Mouse (Mus musculus) stomach, embryonic 16.5 days (tissue): ENCODE measurements around the gene Aldh1l1. TPM values are rescaled to one million over a fixed set of nuclear protein-coding genes. Genes with fewer than 3 reads are reported as not detected.

Experiments used
- ATAC-seq: fragments of 200-750 bp; cut with Nextera tagmentation; 2 replicates; pipeline ENCODE4 v1.8.0; 2017; ENCODE audit warnings: moderate number of reproducible peaks, moderate TSS enrichment; ENCODE audit not compliant: insufficient read depth, low FRiP score
- H3K27ac ChIP-seq: fragments of 300-500 bp; sonication (generic); 2 replicates; pipeline ENCODE4 v1.5.1; 2014; ENCODE audit warnings: low read length
- H3K27me3 ChIP-seq: fragments of 300-500 bp; sonication (generic); 2 replicates; pipeline ENCODE4 v1.6.1; 2014; ENCODE audit warnings: low read length, control low read depth, mixed read lengths; ENCODE audit not compliant: control insufficient read depth, insufficient read depth
- H3K36me3 ChIP-seq: fragments of 300-500 bp; sonication (generic); 2 replicates; pipeline ENCODE4 v1.6.1; 2014; ENCODE audit warnings: low read length; ENCODE audit not compliant: control insufficient read depth, insufficient read depth
- H3K4me1 ChIP-seq: fragments of 300-500 bp; sonication (generic); 2 replicates; pipeline ENCODE4 v1.6.1; 2014; ENCODE audit warnings: low read length, control low read depth, mixed read lengths; ENCODE audit not compliant: control insufficient read depth, insufficient read depth
- H3K4me2 ChIP-seq: fragments of 300-500 bp; sonication (generic); 2 replicates; pipeline ENCODE4 v1.6.1; 2014; ENCODE audit warnings: low read depth, low read length, mixed read lengths
- H3K4me3 ChIP-seq: fragments of 300-500 bp; sonication (generic); replicated peaks from 2 replicates; pipeline ENCODE4 v1.5.1; 2014; ENCODE audit warnings: mild to moderate bottlenecking, low read length
- H3K9ac ChIP-seq: fragments of 300-500 bp; sonication (generic); 2 replicates; pipeline ENCODE4 v1.6.1; 2014; ENCODE audit warnings: low read length
- H3K9me3 ChIP-seq: fragments of 300-500 bp; sonication (generic); replicated peaks from 2 replicates; pipeline ENCODE4 v1.6.1; 2016; ENCODE audit warnings: low read length, control low read depth; ENCODE audit not compliant: control insufficient read depth
- WGBS: fragments of 180-500 bp; shearing (Covaris S2); extraction: QIAGEN DNeasy Blood & Tissue Kit; methylation state at CpG from one replicate; pipeline ENCODE4 v1.1.7; 2014; 5-methylcytosine and 5-hydroxymethylcytosine counted together
- polyA plus RNA-seq: library from polyadenylated mRNA; unstranded; fragments of >200 nt; fragmentation: Nextera tagmentation; extraction: Ambion mirVana; gene quantifications from 2 replicates; pipeline ENCODE4 v1.2.1, GENCODE M21; 2015

Aldh1l1 gene
- polyA plus RNA-seq, 1 experiment from 2014 or later: 13.1 TPM

- ATAC-seq: no peak
- no peak overlapping the region for H3K4me2 ChIP-seq
- H3K9me3 ChIP-seq: no peaks in the 10 kb centered on the region
- peaks cover 3% of the 10 kb centered on the region; the same call in 1 of the 2 replicates for H3K4me1 ChIP-seq
- H3K4me3 ChIP-seq: no peak overlapping the region
- H3K36me3 ChIP-seq: no peaks in the 10 kb centered on the region
- H3K9ac ChIP-seq: no peak overlapping the region
- H3K27me3 ChIP-seq: no peaks in the 10 kb centered on the region
- H3K27ac ChIP-seq: no peak overlapping the region
- WGBS: 74% methylated on average over 3 of the region's 3 CpGs
Observed at GRCm38 (mm10) chr6:90475854-90476212, 10.4 kb upstream of the Aldh1l1 start.

- ATAC-seq: peak; percentile 51; the same call in 1 of the 2 replicates
- Histone ChIP-seq H3K27me3 (no peaks in the 10 kb centered on the region), H3K4me1 (no peaks in the 10 kb centered on the region), H3K9ac (no peak overlapping the region), H3K4me2 (no peak overlapping the region), H3K9me3 (no peaks in the 10 kb centered on the region), H3K27ac (no peak overlapping the region), H3K4me3 (no peak overlapping the region), H3K36me3 (no peaks in the 10 kb centered on the region)
- WGBS: 49% methylated on average over 14 of the region's 14 CpGs
Observed at GRCm38 (mm10) chr6:90476941-90477518, 9.2 kb upstream of the Aldh1l1 start.

GRCm38 (mm10) chr6:90484249-90484648 is 2.0 kb upstream of the Aldh1l1 start:
- H3K27me3 ChIP-seq: no peaks in the 10 kb centered on the region
- no peak overlapping the region for H3K4me2 ChIP-seq
- H3K36me3 ChIP-seq: no peaks in the 10 kb centered on the region
- H3K9ac ChIP-seq: no peak overlapping the region
- H3K27ac ChIP-seq: no peak overlapping the region
- ATAC-seq: no peak
- H3K4me1 ChIP-seq: no peaks in the 10 kb centered on the region
- WGBS: 48% methylated on average over 3 of the region's 3 CpGs
- no peak overlapping the region for H3K4me3 ChIP-seq
- H3K9me3 ChIP-seq: no peaks in the 10 kb centered on the region

- H3K36me3 ChIP-seq: no peaks in the 10 kb centered on the region
- no peak overlapping the region for H3K9ac ChIP-seq
- no peaks in the 10 kb centered on the region for H3K27me3 ChIP-seq
- ATAC-seq: no peak
- H3K4me1 ChIP-seq: no peaks in the 10 kb centered on the region
- no peak overlapping the region for H3K4me2 ChIP-seq
- no peaks in the 10 kb centered on the region for H3K9me3 ChIP-seq
- no peak overlapping the region for H3K27ac ChIP-seq
- 73% methylated on average over 5 of the region's 5 CpGs for WGBS
- no peak overlapping the region for H3K4me3 ChIP-seq
Observed at GRCm38 (mm10) chr6:90484876-90485275, 1.4 kb upstream of the Aldh1l1 start.

GRCm38 (mm10) chr6:90487531-90487930 is 1.3 kb downstream of the Aldh1l1 start:
- Histone ChIP-seq H3K4me3 (no peak overlapping the region), H3K36me3 (no peaks in the 10 kb centered on the region), H3K27ac (no peak overlapping the region), H3K4me1 (no peaks in the 10 kb centered on the region), H3K9ac (no peak overlapping the region), H3K9me3 (no peaks in the 10 kb centered on the region), H3K4me2 (no peak overlapping the region), H3K27me3 (no peaks in the 10 kb centered on the region)
- ATAC-seq: no peak
- 83% methylated on average over 1 of the region's 1 CpGs for WGBS

GRCm38 (mm10) chr6:90489532-90489931 is 3.3 kb downstream of the Aldh1l1 start:
- ATAC-seq: no peak
- Histone ChIP-seq H3K4me1 (no peaks in the 10 kb centered on the region), H3K4me3 (no peak overlapping the region), H3K36me3 (no peaks in the 10 kb centered on the region), H3K9ac (no peak overlapping the region), H3K9me3 (no peaks in the 10 kb centered on the region), H3K27ac (no peak overlapping the region), H3K27me3 (no peaks in the 10 kb centered on the region), H3K4me2 (no peak overlapping the region)
- WGBS: 81% methylated on average over 3 of the region's 3 CpGs

- Histone ChIP-seq H3K9ac (no peak overlapping the region), H3K4me1 (no peaks in the 10 kb centered on the region), H3K36me3 (no peaks in the 10 kb centered on the region), H3K4me2 (no peak overlapping the region), H3K9me3 (no peaks in the 10 kb centered on the region), H3K4me3 (no peak overlapping the region), H3K27ac (no peak overlapping the region), H3K27me3 (no peaks in the 10 kb centered on the region)
- no peak for ATAC-seq
- 74% methylated on average over 2 of the region's 2 CpGs for WGBS
Observed at GRCm38 (mm10) chr6:90490976-90491375, 4.7 kb downstream of the Aldh1l1 start.

GRCm38 (mm10) chr6:90491956-90492744 is 5.9 kb downstream of the Aldh1l1 start:
- H3K4me1 ChIP-seq: no peaks in the 10 kb centered on the region
- no peaks in the 10 kb centered on the region for H3K36me3 ChIP-seq
- H3K4me3 ChIP-seq: no peak overlapping the region
- H3K4me2 ChIP-seq: no peak overlapping the region
- no peaks in the 10 kb centered on the region for H3K27me3 ChIP-seq
- ATAC-seq: no peak
- H3K9ac ChIP-seq: no peak overlapping the region
- H3K9me3 ChIP-seq: no peaks in the 10 kb centered on the region
- H3K27ac ChIP-seq: no peak overlapping the region
- WGBS: 63% methylated on average over 10 of the region's 10 CpGs

- no peaks in the 10 kb centered on the region for H3K9me3 ChIP-seq
- H3K27me3 ChIP-seq: no peaks in the 10 kb centered on the region
- no peak overlapping the region for H3K4me3 ChIP-seq
- no peak overlapping the region for H3K9ac ChIP-seq
- H3K4me1 ChIP-seq: no peaks in the 10 kb centered on the region
- H3K36me3 ChIP-seq: no peaks in the 10 kb centered on the region
- no peak for ATAC-seq
- H3K27ac ChIP-seq: no peak overlapping the region
- 63% methylated on average over 3 of the region's 3 CpGs for WGBS
- no peak overlapping the region for H3K4me2 ChIP-seq
Observed at GRCm38 (mm10) chr6:90494155-90494554, 7.9 kb downstream of the Aldh1l1 start.
